Mouse (Mus musculus): Measurements from ENCODE around the gene Zfp553. TPM values are rescaled to one million over a fixed set of nuclear protein-coding genes. Genes with fewer than 3 reads are reported as not detected.

Gene Zfp553
- polyA plus RNA-seq, 1 experiment from 2014 or later, result 45.2 TPM

- Histone ChIP-seq H3K36me3 (ENCODE audit: insufficient read depth, low read length) (peaks cover 56% of the 10 kb centered on the region), H3K27me3 (ENCODE audit: insufficient read depth, low read length) (no peaks in the 10 kb centered on the region), H3K9ac (replicated peaks; ENCODE audit: low read length) (peak overlapping the region; percentile 84), H3K27ac (ENCODE audit: low read length) (no peak overlapping the region), H3K9me3 (ENCODE audit: low read length) (no peaks in the 10 kb centered on the region), H3K4me3 (ENCODE audit: low read length) (peak overlapping the region; percentile 93; the same call in 1 of the 2 replicates), H3K4me1 (ENCODE audit: insufficient read depth, low read length) (peaks cover 19% of the 10 kb centered on the region), H3K4me2 (replicated peaks; ENCODE audit: low read depth, low read length) (peak overlapping the region; percentile 96)
- WGBS, result 77% methylated on average over 17 of the region's 17 CpGs
- no peak for ATAC-seq (ENCODE audit: low FRiP score, low TSS enrichment)
Measured at GRCm38 (mm10) chr7:127194011-127194632, 38.7 kb upstream of the Zfp553 start.

GRCm38 (mm10) chr7:127194633-127195029 is 38.2 kb upstream of the Zfp553 start:
- Histone ChIP-seq H3K27ac (ENCODE audit: low read length) (peak overlapping the region; percentile 97; the same call in 1 of the 2 replicates), H3K4me2 (replicated peaks; ENCODE audit: low read depth, low read length) (peak overlapping the region; percentile 96), H3K4me3 (ENCODE audit: low read length) (peak overlapping the region; percentile 93), H3K27me3 (ENCODE audit: insufficient read depth, low read length) (no peaks in the 10 kb centered on the region), H3K9ac (replicated peaks; ENCODE audit: low read length) (peak overlapping the region; percentile 84), H3K4me1 (ENCODE audit: insufficient read depth, low read length) (peaks cover 19% of the 10 kb centered on the region), H3K36me3 (ENCODE audit: insufficient read depth, low read length) (peaks cover 61% of the 10 kb centered on the region), H3K9me3 (ENCODE audit: low read length) (no peaks in the 10 kb centered on the region)
- 56% methylated on average over 7 of the region's 7 CpGs for WGBS
- ATAC-seq (ENCODE audit: low FRiP score, low TSS enrichment), result no peak

GRCm38 (mm10) chr7:127195544-127196295 is 37.1 kb upstream of the Zfp553 start, which contains the start of gene Cd2bp2:
Gene Cd2bp2, minus strand, starts transcription at chr7:127196050.
- Histone ChIP-seq H3K4me3 (ENCODE audit: low read length) (peak within 1 kb of the TSS; percentile 93), H3K4me2 (replicated peaks; ENCODE audit: low read depth, low read length) (peak within 1 kb of the TSS; percentile 96), H3K9ac (replicated peaks; ENCODE audit: low read length) (peak within 1 kb of the TSS; percentile 87), H3K4me1 (ENCODE audit: insufficient read depth, low read length) (peaks cover 19% of the 10 kb centered on the region), H3K36me3 (ENCODE audit: insufficient read depth, low read length) (peaks cover 70% of the 10 kb centered on the region), H3K27me3 (ENCODE audit: insufficient read depth, low read length) (no peaks in the 10 kb centered on the region), H3K27ac (ENCODE audit: low read length) (peak within 1 kb of the TSS; percentile 97), H3K9me3 (ENCODE audit: low read length) (no peaks in the 10 kb centered on the region)
- under 1% methylated on average over 51 of the region's 51 CpGs for WGBS
- peak; percentile 96 for ATAC-seq (ENCODE audit: low FRiP score, low TSS enrichment)

- 60% methylated on average over 11 of the region's 11 CpGs for WGBS
- no peak for ATAC-seq (ENCODE audit: low FRiP score, low TSS enrichment)
- H3K27ac ChIP-seq (ENCODE audit: low read length), result peak overlapping the region; percentile 90
- H3K27me3 ChIP-seq (ENCODE audit: insufficient read depth, low read length), result no peaks in the 10 kb centered on the region
- peaks cover 19% of the 10 kb centered on the region for H3K4me1 ChIP-seq (ENCODE audit: insufficient read depth, low read length)
- H3K36me3 ChIP-seq (ENCODE audit: insufficient read depth, low read length), result peaks cover 70% of the 10 kb centered on the region
- H3K9ac ChIP-seq (replicated peaks; ENCODE audit: low read length), result peak overlapping the region; percentile 87
- no peaks in the 10 kb centered on the region for H3K9me3 ChIP-seq (ENCODE audit: low read length)
- peak overlapping the region; percentile 93 for H3K4me3 ChIP-seq (ENCODE audit: low read length)
- peak overlapping the region; percentile 95 for H3K4me2 ChIP-seq (replicated peaks; ENCODE audit: low read depth, low read length)
Measured at GRCm38 (mm10) chr7:127196484-127196883, 36.4 kb upstream of the Zfp553 start.

- Histone ChIP-seq H3K9me3 (ENCODE audit: low read length) (no peaks in the 10 kb centered on the region), H3K4me3 (ENCODE audit: low read length) (peak overlapping the region; percentile 95), H3K4me1 (ENCODE audit: insufficient read depth, low read length) (peaks cover 16% of the 10 kb centered on the region), H3K27ac (ENCODE audit: low read length) (peak overlapping the region; percentile 47; the same call in 1 of the 2 replicates), H3K4me2 (replicated peaks; ENCODE audit: low read depth, low read length) (peak overlapping the region; percentile 96), H3K9ac (replicated peaks; ENCODE audit: low read length) (peak overlapping the region; percentile 92), H3K27me3 (ENCODE audit: insufficient read depth, low read length) (no peaks in the 10 kb centered on the region), H3K36me3 (ENCODE audit: insufficient read depth, low read length) (peaks cover 12% of the 10 kb centered on the region; the same call in 1 of the 2 replicates)
- WGBS, result 44% methylated on average over 2 of the region's 2 CpGs
- no peak for ATAC-seq (ENCODE audit: low FRiP score, low TSS enrichment)
Measured at GRCm38 (mm10) chr7:127206606-127207005, 26.3 kb upstream of the Zfp553 start.

- Histone ChIP-seq H3K4me3 (ENCODE audit: low read length) (peak overlapping the region; percentile 95), H3K27me3 (ENCODE audit: insufficient read depth, low read length) (no peaks in the 10 kb centered on the region), H3K27ac (ENCODE audit: low read length) (peak overlapping the region; percentile 85), H3K36me3 (ENCODE audit: insufficient read depth, low read length) (peaks cover 9% of the 10 kb centered on the region; the same call in 1 of the 2 replicates), H3K9ac (replicated peaks; ENCODE audit: low read length) (peak overlapping the region; percentile 92), H3K9me3 (ENCODE audit: low read length) (no peaks in the 10 kb centered on the region), H3K4me1 (ENCODE audit: insufficient read depth, low read length) (peaks cover 16% of the 10 kb centered on the region), H3K4me2 (replicated peaks; ENCODE audit: low read depth, low read length) (peak overlapping the region; percentile 96)
- ATAC-seq (ENCODE audit: low FRiP score, low TSS enrichment), result peak; percentile 11
- under 1% methylated on average over 50 of the region's 53 CpGs for WGBS
Measured at GRCm38 (mm10) chr7:127207374-127208294, 25.2 kb upstream of the Zfp553 start.

GRCm38 (mm10) chr7:127208295-127208552 is 24.6 kb upstream of the Zfp553 start, which contains the start of gene Tbc1d10b:
Gene Tbc1d10b, minus strand, starts transcription at chr7:127208468.
- peaks cover 16% of the 10 kb centered on the region for H3K4me1 ChIP-seq (ENCODE audit: insufficient read depth, low read length)
- peak within 1 kb of the TSS; percentile 96 for H3K4me2 ChIP-seq (replicated peaks; ENCODE audit: low read depth, low read length)
- H3K9ac ChIP-seq (replicated peaks; ENCODE audit: low read length), result peak within 1 kb of the TSS; percentile 92
- no peaks in the 10 kb centered on the region for H3K9me3 ChIP-seq (ENCODE audit: low read length)
- ATAC-seq (ENCODE audit: low FRiP score, low TSS enrichment), result no peak; the same call in 1 of the 2 replicates
- H3K27me3 ChIP-seq (ENCODE audit: insufficient read depth, low read length), result no peaks in the 10 kb centered on the region
- peak within 1 kb of the TSS; percentile 95 for H3K4me3 ChIP-seq (ENCODE audit: low read length)
- 0% methylated on average over 23 of the region's 44 CpGs for WGBS
- H3K27ac ChIP-seq (ENCODE audit: low read length), result peak within 1 kb of the TSS; percentile 85
- peaks cover 4% of the 10 kb centered on the region; the same call in 1 of the 2 replicates for H3K36me3 ChIP-seq (ENCODE audit: insufficient read depth, low read length)

- no peaks in the 10 kb centered on the region for H3K36me3 ChIP-seq (ENCODE audit: insufficient read depth, low read length)
- H3K27me3 ChIP-seq (ENCODE audit: insufficient read depth, low read length), result no peaks in the 10 kb centered on the region
- peak within 1 kb of the TSS; percentile 96 for H3K4me2 ChIP-seq (replicated peaks; ENCODE audit: low read depth, low read length)
- H3K9ac ChIP-seq (replicated peaks; ENCODE audit: low read length), result peak within 1 kb of the TSS; percentile 92
- under 1% methylated on average over 44 of the region's 44 CpGs for WGBS
- H3K4me1 ChIP-seq (ENCODE audit: insufficient read depth, low read length), result peaks cover 16% of the 10 kb centered on the region
- peak; percentile 96 for ATAC-seq (ENCODE audit: low FRiP score, low TSS enrichment)
- H3K9me3 ChIP-seq (ENCODE audit: low read length), result no peaks in the 10 kb centered on the region
- H3K27ac ChIP-seq (ENCODE audit: low read length), result peak within 1 kb of the TSS; percentile 85
- H3K4me3 ChIP-seq (ENCODE audit: low read length), result peak within 1 kb of the TSS; percentile 95
Measured at GRCm38 (mm10) chr7:127208553-127209438, 24.1 kb upstream of the Zfp553 start, which contains the start of gene Mylpf. Gene Mylpf, plus strand, starts transcription at chr7:127208890.

All from kidney, embryonic 16.5 days (tissue).